Mouse (Mus musculus) ES-Bruce4 (cell line): ENCODE results near the gene Nek8.

ENCODE experiments used
- CTCF ChIP-seq: IDR thresholded peaks from one replicate; pipeline ENCODE4 v1.8.1; 2011; ENCODE audit warnings: low read depth, low read length
- POLR2A ChIP-seq: IDR thresholded peaks from one replicate; pipeline ENCODE4 v1.8.1; 2011; ENCODE audit warnings: low read length; ENCODE audit not compliant: insufficient read depth

DNA sequence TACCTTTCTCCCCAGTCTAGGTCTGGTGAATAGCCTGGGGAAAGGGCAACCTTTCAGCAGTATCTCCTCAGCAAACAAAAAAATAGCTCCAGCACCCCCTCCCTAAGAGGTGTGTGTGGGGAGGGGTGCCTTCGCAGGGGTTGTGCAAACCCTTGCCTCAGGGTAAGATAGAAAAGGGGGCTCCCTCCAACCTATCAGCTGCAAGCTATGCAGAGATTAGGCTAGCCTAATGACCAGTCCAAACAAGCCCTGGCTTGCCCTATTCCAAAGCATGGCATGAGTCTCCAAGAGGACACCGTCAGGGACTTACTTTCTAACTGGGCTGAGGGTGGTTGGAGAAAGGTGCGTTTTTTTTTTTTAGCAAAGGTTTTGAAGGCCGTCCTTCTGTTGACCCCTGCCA, 10.3 kb downstream of the Nek8 start:
- no peak for TF ChIP-seq CTCF
- no peak for TF ChIP-seq POLR2A
